Mouse (Mus musculus): ENCODE measurements around the gene Cacna2d3. TPM values are rescaled to one million over a fixed set of nuclear protein-coding genes. Genes with fewer than 3 reads are reported as not detected.

The Cacna2d3 gene
- total and polyA plus RNA-seq, 3 experiments = not detected

GRCm38 (mm10) chr14:29548646-29549045 is 173.0 kb downstream of the Cacna2d3 start:
- Histone ChIP-seq H3K9me3 (replicated peaks; ENCODE audit: low read length) (peaks cover 2% of the 10 kb centered on the region), H3K9ac (ENCODE audit: insufficient read depth, low read depth) (no peak overlapping the region), H3K4me1 (ENCODE audit: control insufficient read depth in 1 of 2, insufficient read depth in 2 of 2) (no peaks in the 10 kb centered on the region), H3K27me3 (replicated peaks) (peaks cover 12% of the 10 kb centered on the region), H3K4me2 (ENCODE audit: insufficient read depth, low read depth, poor library complexity, severe bottlenecking) (no peak overlapping the region), H3K36me3 (replicated peaks in 1 of 2; ENCODE audit: control insufficient read depth in 1 of 2, insufficient read depth in 1 of 2, low read length in 1 of 2) (no peaks in the 10 kb centered on the region), H3K79me2 (replicated peaks; ENCODE audit: control insufficient read depth, extremely low read depth, insufficient read depth, poor library complexity, severe bottlenecking) (no peaks in the 10 kb centered on the region), H3K27ac (ENCODE audit: insufficient read depth, low read depth) (no peak overlapping the region), H3K4me3 (replicated peaks in 1 of 3; ENCODE audit: low read depth in 2 of 3, low read length in 2 of 3, poor library complexity in 1 of 3) (no peak overlapping the region)
- dilution Hi-C loops (cut with MboI; ENCODE audit: extremely low pct_ligation_motif_present, extremely low pct_unique_long_range_greater_than_20kb, low sequenced_read_pairs) = no loop called here
- no peak for DNase-seq (ENCODE audit: extremely low read depth)
- no peak for TF ChIP-seq GABPA (IDR thresholded peaks at IDR 0.05; ENCODE audit: insufficient replicate concordance, low read depth, low read length)
- TF ChIP-seq MXI1 (IDR thresholded peaks at IDR 0.05; ENCODE audit: low read depth, low read length) = no peak
- no peak for TF ChIP-seq BHLHE40 (IDR thresholded peaks at IDR 0.05; ENCODE audit: low read depth, low read length)
- no peak for TF ChIP-seq JUN (IDR thresholded peaks at IDR 0.05; ENCODE audit: insufficient read depth, low read depth, low read length)
- TF ChIP-seq ZC3H11A (IDR thresholded peaks at IDR 0.05; ENCODE audit: low read depth, low read length) = no peak
- TF ChIP-seq MAZ (IDR thresholded peaks at IDR 0.05; ENCODE audit: low read depth, low read length) = no peak
- no peak for TF ChIP-seq POLR2AphosphoS2 (IDR thresholded peaks at IDR 0.05; ENCODE audit: low read depth, low read length)
- in situ Hi-C loops (cut with MboI; ENCODE audit: low pct_ligation_motif_present, low pct_unique_long_range_greater_than_20kb, low sequenced_read_pairs) = no loop called here

- H3K9ac ChIP-seq (ENCODE audit: insufficient read depth, low read depth) = no peak overlapping the region
- no peak for TF ChIP-seq MYC (IDR thresholded peaks at IDR 0.05; ENCODE audit: low read depth, low read length)
- no peak for TF ChIP-seq USF2 (conservative IDR thresholded peaks at IDR 0.05; ENCODE audit: low read depth, low read length)
- TF ChIP-seq SMC3 (IDR thresholded peaks at IDR 0.05; ENCODE audit: low read depth, low read length) = no peak
- TF ChIP-seq TCF12 (IDR thresholded peaks at IDR 0.05; ENCODE audit: low read depth, low read length) = no peak
- TF ChIP-seq NRF1 (IDR thresholded peaks at IDR 0.05; ENCODE audit: low read depth, low read length) = no peak
- TF ChIP-seq GABPA (IDR thresholded peaks at IDR 0.05; ENCODE audit: insufficient replicate concordance, low read depth, low read length) = no peak
- no peak for TF ChIP-seq POLR2AphosphoS2 (IDR thresholded peaks at IDR 0.05; ENCODE audit: low read depth, low read length)
- no peak for TF ChIP-seq UBTF (IDR thresholded peaks at IDR 0.05; ENCODE audit: low read depth, low read length)
- TF ChIP-seq JUN (IDR thresholded peaks at IDR 0.05; ENCODE audit: insufficient read depth, low read depth, low read length) = no peak
- TF ChIP-seq ELF1 (IDR thresholded peaks at IDR 0.05; ENCODE audit: low read depth, low read length) = no peak
- no peak for TF ChIP-seq NELFE (IDR thresholded peaks at IDR 0.05; ENCODE audit: low read depth, low read length)
- H3K27ac ChIP-seq (ENCODE audit: insufficient read depth, low read depth) = no peak overlapping the region
- no peak overlapping the region for H3K4me3 ChIP-seq (replicated peaks in 1 of 3; ENCODE audit: low read depth in 2 of 3, low read length in 2 of 3, poor library complexity in 1 of 3)
- H3K27me3 ChIP-seq (replicated peaks) = peaks cover 2% of the 10 kb centered on the region
- no peaks in the 10 kb centered on the region for H3K79me2 ChIP-seq (replicated peaks; ENCODE audit: control insufficient read depth, extremely low read depth, insufficient read depth, poor library complexity, severe bottlenecking)
- no peak overlapping the region for H3K4me2 ChIP-seq (ENCODE audit: insufficient read depth, low read depth, poor library complexity, severe bottlenecking)
- no peaks in the 10 kb centered on the region for H3K36me3 ChIP-seq (replicated peaks in 1 of 2; ENCODE audit: control insufficient read depth in 1 of 2, insufficient read depth in 1 of 2, low read length in 1 of 2)
- dilution Hi-C loops (cut with MboI; ENCODE audit: extremely low pct_ligation_motif_present, extremely low pct_unique_long_range_greater_than_20kb, low sequenced_read_pairs) = no loop called here
- H3K9me3 ChIP-seq (replicated peaks; ENCODE audit: low read length) = no peaks in the 10 kb centered on the region
- DNase-seq (ENCODE audit: extremely low read depth) = no peak
- in situ Hi-C loops (cut with MboI; ENCODE audit: low pct_ligation_motif_present, low pct_unique_long_range_greater_than_20kb, low sequenced_read_pairs) = no loop called here
- H3K4me1 ChIP-seq (ENCODE audit: control insufficient read depth in 1 of 2, insufficient read depth in 2 of 2) = no peaks in the 10 kb centered on the region
Observed at GRCm38 (mm10) chr14:29530516-29530915, 191.1 kb downstream of the Cacna2d3 start.

All from CH12.LX (cell line).